In the genomic region with DNA sequence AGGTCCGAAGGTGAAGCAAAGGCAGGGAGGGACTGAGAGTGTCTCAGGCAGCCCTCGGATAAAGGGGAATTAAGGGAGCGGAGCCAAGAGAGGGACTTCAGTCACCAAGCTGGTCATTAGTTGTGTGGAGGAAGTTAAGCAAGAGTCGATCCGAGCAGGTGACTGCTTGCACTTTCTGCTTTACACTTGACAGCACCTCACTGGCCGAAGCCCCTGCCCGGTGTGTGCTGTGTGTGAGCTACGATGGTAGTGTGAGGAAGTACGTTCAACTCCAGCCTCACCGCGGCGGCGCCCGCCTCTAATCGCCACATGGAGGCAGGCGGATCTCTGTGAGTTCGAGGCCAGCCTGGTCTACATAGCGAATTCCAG, we compare ENCODE assay signal across 8 mouse cellular contexts. TPM values are rescaled to one million over a fixed set of nuclear protein-coding genes. Genes with fewer than 3 reads are reported as not detected.
DNase-seq lines count a peak whose midpoint lies in the region; ATAC-seq and TF ChIP-seq lines count a peak whose summit lies in the region.

No protein-coding gene starts in this region.

- TF ChIP-seq POLR2A in myocyte (IDR thresholded peaks at IDR 0.05; ENCODE audit: insufficient read length, low read depth), result no peak

- peak; percentile 15; the same call in 1 of the 2 replicates for ATAC-seq in heart, embryonic 15.5 days (replicated peaks; ENCODE audit: insufficient number of reproducible peaks, insufficient read depth, low FRiP score, low read depth)
- ATAC-seq in limb, embryonic 11.5 days (ENCODE audit: insufficient number of reproducible peaks, low FRiP score, low TSS enrichment, low read depth), result peak; percentile 11; the same call in 1 of the 2 replicates

- DNase-seq in heart, adult 11 months, result no peak
- no peak for DNase-seq in ES-E14 (ENCODE audit: low read depth, low spot score)
- no peak for DNase-seq in forebrain, embryonic 10.5 days (ENCODE audit: extremely low spot score, low spot score)
- no peak for DNase-seq in limb, embryonic 11.5 days (ENCODE audit: low spot score)
- no peak for DNase-seq in c-Kit-positive CD71-positive TER-119-positive erythroid progenitor cells, embryonic 14.5 days (ENCODE audit: low spot score)
- no peak for DNase-seq in ovary, adult 18-20 months (ENCODE audit: low spot score)

- peak overlapping the region; percentile 84 for H3K4me2 ChIP-seq in heart, embryonic 15.5 days
- peak overlapping the region; percentile 83 for H3K4me2 ChIP-seq in limb, embryonic 11.5 days (ENCODE audit: low read depth, severe bottlenecking)
- peak overlapping the region; percentile 90 for H3K4me2 ChIP-seq in myocyte (ENCODE audit: low read depth)

- H3K9ac ChIP-seq in heart, embryonic 15.5 days, result peak overlapping the region; percentile 83
- H3K9ac ChIP-seq in ES-E14 (ENCODE audit: insufficient read depth, low read depth, low read length, poor library complexity, severe bottlenecking), result peak overlapping the region; percentile 92
- peak overlapping the region; percentile 80 for H3K9ac ChIP-seq in limb, embryonic 11.5 days (ENCODE audit: low read length)

- H3ac ChIP-seq in myocyte (ENCODE audit: control insufficient read depth, insufficient read length), result peak overlapping the region; percentile 56

- H3K4me3 ChIP-seq in heart, embryonic 15.5 days, result peak overlapping the region; percentile 88
- H3K4me3 ChIP-seq in ES-E14 (ENCODE audit: insufficient read depth in 1 of 2, low read depth in 1 of 2, low read length in 2 of 2, poor library complexity in 1 of 2, severe bottlenecking in 1 of 2) (peak overlapping the region; percentile 79 to 87), myocyte (peak overlapping the region; percentile 72)
- peak overlapping the region; percentile 75 for H3K4me3 ChIP-seq in forebrain, embryonic 10.5 days
- H3K4me3 ChIP-seq in limb, embryonic 11.5 days (ENCODE audit: low read depth, low read length), result peak overlapping the region; percentile 61

- peak overlapping the region; percentile 100 for H3K27ac ChIP-seq in heart, embryonic 15.5 days
- H3K27ac ChIP-seq in ES-E14 (ENCODE audit: insufficient read depth, low read depth, low read length, poor library complexity, severe bottlenecking), result peak overlapping the region; percentile 93
- peak overlapping the region; percentile 98 for H3K27ac ChIP-seq in forebrain, embryonic 10.5 days
- peak overlapping the region; percentile 96 for H3K27ac ChIP-seq in limb, embryonic 11.5 days (replicated peaks; ENCODE audit: low read depth, low read length)

- H3K79me2 ChIP-seq in myocyte (ENCODE audit: control insufficient read depth, insufficient read depth), result peaks cover 42% of the 10 kb centered on the region

- no peaks in the 10 kb centered on the region for H3K36me3 ChIP-seq in heart, embryonic 15.5 days
- H3K36me3 ChIP-seq in ES-E14 (ENCODE audit: control insufficient read depth, insufficient read depth, low read length, poor library complexity, severe bottlenecking) (no peaks in the 10 kb centered on the region), myocyte (ENCODE audit: control insufficient read depth, insufficient read depth) (no peaks in the 10 kb centered on the region)
- H3K36me3 ChIP-seq in forebrain, embryonic 10.5 days (replicated peaks), result 0 out of 2 replicates have a peak, but pooled peaks cover 2% of the 10 kb centered on the region
- H3K36me3 ChIP-seq in limb, embryonic 11.5 days (ENCODE audit: control insufficient read depth, insufficient read depth, low read length), result no peaks in the 10 kb centered on the region

- under 1% methylated on average over 18 of the region's 18 CpGs for WGBS in heart, embryonic 15.5 days
- WGBS in forebrain, embryonic 10.5 days, result under 1% methylated on average over 18 of the region's 18 CpGs
- under 1% methylated on average over 18 of the region's 18 CpGs for WGBS in limb, embryonic 11.5 days

- in situ Hi-C loops in ES-E14 (cut with MboI; ENCODE audit: low sequenced_read_pairs in 2 of 2, unreplicated experiment in 2 of 2), result no loop called here

- peaks cover 24% of the 10 kb centered on the region for H3K4me1 ChIP-seq in heart, embryonic 15.5 days (replicated peaks)
- peaks cover 2% of the 10 kb centered on the region in 2 experiments; a peak in 1 of 4 replicates for H3K4me1 ChIP-seq in ES-E14 (ENCODE audit: control insufficient read depth in 2 of 2, insufficient read depth in 2 of 2, low read length in 2 of 2, poor library complexity in 1 of 2)
- peaks cover 24% of the 10 kb centered on the region for H3K4me1 ChIP-seq in forebrain, embryonic 10.5 days
- peaks cover 10% of the 10 kb centered on the region; the same call in 1 of the 2 replicates for H3K4me1 ChIP-seq in limb, embryonic 11.5 days (ENCODE audit: control insufficient read depth, insufficient read depth, low read length)

- no peaks in the 10 kb centered on the region for H3K9me3 ChIP-seq in heart, embryonic 15.5 days (replicated peaks)
- H3K9me3 ChIP-seq in ES-E14 (ENCODE audit: control insufficient read depth, insufficient read depth, low read depth, low read length), result no peaks in the 10 kb centered on the region
- H3K9me3 ChIP-seq in forebrain, embryonic 10.5 days, result no peaks in the 10 kb centered on the region
- H3K9me3 ChIP-seq in limb, embryonic 11.5 days (ENCODE audit: control insufficient read depth, low read length), result no peaks in the 10 kb centered on the region

- no peaks in the 10 kb centered on the region for H3K27me3 ChIP-seq in heart, embryonic 15.5 days
- H3K27me3 ChIP-seq in forebrain, embryonic 10.5 days (ENCODE audit: poor library complexity, severe bottlenecking), result no peaks in the 10 kb centered on the region
- H3K27me3 ChIP-seq in limb, embryonic 11.5 days (ENCODE audit: control insufficient read depth, insufficient read depth, low read length), result no peaks in the 10 kb centered on the region
- no peaks in the 10 kb centered on the region for H3K27me3 ChIP-seq in myocyte (ENCODE audit: control insufficient read depth, insufficient read depth, insufficient read length)

TF ChIP-seq in ES-E14, 5 proteins besides CTCF, POLR2A, EP300 and RAD21:
- TF ChIP-seq HCFC1 (IDR thresholded peaks at IDR 0.05; ENCODE audit: borderline replicate concordance, insufficient read depth, low read length), result no peak
- no peak for TF ChIP-seq CHD2 (IDR thresholded peaks at IDR 0.05; ENCODE audit: low read depth, low read length)
- TF ChIP-seq MAFK (IDR thresholded peaks at IDR 0.05; ENCODE audit: insufficient read depth, low read depth, low read length), result no peak
- TF ChIP-seq ZC3H11A (IDR thresholded peaks at IDR 0.05; ENCODE audit: borderline replicate concordance, low read depth, low read length), result no peak
- no peak for TF ChIP-seq ZNF384 (IDR thresholded peaks at IDR 0.05; ENCODE audit: low read depth, low read length)
TF ChIP-seq in ES-E14: peak in this region for 0.

TF ChIP-seq in myocyte, 11 proteins besides CTCF, POLR2A, EP300 and RAD21:
- no peak for TF ChIP-seq POLR2AphosphoS2 (IDR thresholded peaks at IDR 0.05; ENCODE audit: insufficient read length, low read depth)
- no peak for TF ChIP-seq E2F4 (IDR thresholded peaks at IDR 0.05; ENCODE audit: insufficient read depth)
- TF ChIP-seq MYOD1 (IDR thresholded peaks at IDR 0.05; ENCODE audit: control insufficient read depth in 1 of 3, insufficient read length in 2 of 3, low read depth in 2 of 3), result no peak
- TF ChIP-seq MYOG (IDR thresholded peaks at IDR 0.05; ENCODE audit: control insufficient read depth in 1 of 3, insufficient read depth in 1 of 3, insufficient read length in 2 of 3, low read depth in 2 of 3), result no peak
- no peak for TF ChIP-seq REST (IDR thresholded peaks at IDR 0.05; ENCODE audit: insufficient read depth, insufficient read length)
- TF ChIP-seq CEBPB (IDR thresholded peaks at IDR 0.05; ENCODE audit: insufficient read depth, poor library complexity, severe bottlenecking), result no peak
- TF ChIP-seq USF1 (IDR thresholded peaks at IDR 0.05; ENCODE audit: low read depth), result no peak
- no peak for TF ChIP-seq MAX (IDR thresholded peaks at IDR 0.05; ENCODE audit: low read depth)
- TF ChIP-seq SRF (IDR thresholded peaks at IDR 0.05; ENCODE audit: control insufficient read depth, insufficient read length, low read depth), result peak; percentile 23

RNA-seq across cellular contexts. Expression of a gene that starts 0.4 kb away (rescaled TPM):
- polyA plus RNA-seq in heart, embryonic 15.5 days (2015; fragmentation: Nextera tagmentation; extraction: Ambion mirVana), result 26.7 and 32.7 TPM in 2 replicates
- 9.0 and 12.4 TPM in 2 replicates for total RNA-seq in ES-E14 (2012; rRNA removed)
- polyA plus RNA-seq in forebrain, embryonic 10.5 days (2016; fragmentation: Nextera tagmentation; extraction: Ambion mirVana), result 16.0 and 19.2 TPM in 2 replicates
- 19.7 and 22.4 TPM in 2 replicates for polyA plus RNA-seq in limb, embryonic 11.5 days (2014; fragmentation: Nextera tagmentation; extraction: Ambion mirVana)
- 33.7 TPM for polyA plus RNA-seq in myocyte (2012; fragmentation: generic; extraction: Trizol)

RNA-seq across cellular contexts. Expression of a gene that starts 0.8 kb away (rescaled TPM):
- 0.24 TPM in 1 of 2 replicates, not detected in the other for polyA plus RNA-seq in heart, embryonic 15.5 days (2015; fragmentation: Nextera tagmentation; extraction: Ambion mirVana)
- total RNA-seq in ES-E14 (2012; rRNA removed), result not detected in 2 replicates
- polyA plus RNA-seq in forebrain, embryonic 10.5 days (2016; fragmentation: Nextera tagmentation; extraction: Ambion mirVana), result 0.50 TPM in 1 of 2 replicates, not detected in the other
- polyA plus RNA-seq in limb, embryonic 11.5 days (2014; fragmentation: Nextera tagmentation; extraction: Ambion mirVana), result not detected in 2 replicates
- not detected for polyA plus RNA-seq in myocyte (2012; fragmentation: generic; extraction: Trizol)

RNA-seq across cellular contexts. Expression of a gene that starts 46.5 kb away (rescaled TPM):
- 58.1 and 78.1 TPM in 2 replicates for polyA plus RNA-seq in heart, embryonic 15.5 days (2015; fragmentation: Nextera tagmentation; extraction: Ambion mirVana)
- 448 and 519 TPM in 2 replicates for total RNA-seq in ES-E14 (2012; rRNA removed)
- polyA plus RNA-seq in forebrain, embryonic 10.5 days (2016; fragmentation: Nextera tagmentation; extraction: Ambion mirVana), result 65.1 and 69.2 TPM in 2 replicates
- 63.9 and 73.3 TPM in 2 replicates for polyA plus RNA-seq in limb, embryonic 11.5 days (2014; fragmentation: Nextera tagmentation; extraction: Ambion mirVana)
- polyA plus RNA-seq in myocyte (2012; fragmentation: generic; extraction: Trizol), result 947 TPM

Comparison
In these comparisons a context has a peak if more than half of its experiments do, and no peak if none do; other contexts are left out.
1. RNA of a gene that starts 46.5 kb away (polyA plus RNA-seq): 947 TPM in myocyte (single experiment); 58.1 to 78.1 TPM in heart, embryonic 15.5 days, 63.9 to 73.3 TPM in limb, embryonic 11.5 days and 65.1 to 69.2 TPM in forebrain, embryonic 10.5 days; every median in the first group is over 10 times any median in the second.
2. Peak in every context shown above with its lines, with median percentiles within 50 percentile points of each other: H3K27ac ChIP-seq, H3K4me2 ChIP-seq, H3K4me3 ChIP-seq and H3K9ac ChIP-seq.